ENCODE assay signal across 18 mouse cellular contexts in the genomic region with DNA sequence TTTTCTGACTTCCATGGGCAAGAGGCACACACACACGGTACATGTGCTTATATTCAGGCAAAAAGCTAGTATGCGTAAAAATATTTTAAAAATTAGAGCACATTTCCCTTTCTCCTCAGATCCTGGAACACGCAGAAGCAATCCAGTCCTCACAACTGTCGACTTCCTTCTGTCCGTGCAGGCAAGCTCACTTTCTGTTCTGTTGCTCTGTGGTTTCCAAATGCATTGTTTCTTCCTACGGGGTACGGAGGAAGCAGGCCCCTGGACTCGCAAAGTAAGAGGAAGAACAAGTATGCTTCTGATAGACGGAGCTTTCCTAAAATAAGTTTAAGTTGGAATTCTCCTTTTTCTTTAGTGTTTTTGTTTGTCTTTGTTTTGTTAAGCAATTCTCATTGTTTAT. TPM values are rescaled to one million over a fixed set of nuclear protein-coding genes. Genes with fewer than 3 reads are reported as not detected.
DNase-seq lines count a peak whose midpoint lies in the region; ATAC-seq and TF ChIP-seq lines count a peak whose summit lies in the region.
"Had no signal": no experiment of that assay in that cellular context is flagged by ENCODE, and none has a peak within 500 bp of the region (broad histone marks: within the 10 kb centered on the region; RNA-seq: fewer than 3 reads in every experiment).

No protein-coding gene starts in this region.

- TF ChIP-seq POLR2A in heart, adult 2 months (IDR thresholded peaks at IDR 0.05; ENCODE audit: insufficient read depth, low read depth, low read length), result no peak
- no peak for TF ChIP-seq POLR2A in bone marrow macrophage, adult 2 months (IDR thresholded peaks at IDR 0.05; ENCODE audit: borderline replicate concordance, low read depth, low read length)

- no peaks in the 10 kb centered on the region for H3K9me3 ChIP-seq in lung, embryonic 15.5 days
- H3K9me3 ChIP-seq: embryonic facial prominence, embryonic 12.5 days; heart, embryonic 12.5 days; limb, embryonic 13.5 days; midbrain, embryonic 12.5 days; neural tube, embryonic 12.5 days had no signal

- WGBS in heart, adult 2 months, result 50% methylated on average over 9 of the region's 9 CpGs
- 61% methylated on average over 9 of the region's 9 CpGs for WGBS in lung, embryonic 15.5 days

- peaks cover 15% of the 10 kb centered on the region for H3K36me3 ChIP-seq in heart, adult 2 months (ENCODE audit: control insufficient read depth, insufficient read depth, low read length)
- H3K36me3 ChIP-seq in lung, embryonic 15.5 days, result 0 out of 2 replicates have a peak, but pooled peaks cover 6% of the 10 kb centered on the region
- H3K36me3 ChIP-seq: embryonic facial prominence, embryonic 12.5 days; midbrain, embryonic 12.5 days; neural tube, embryonic 12.5 days had no signal

- 0 out of 2 replicates have a peak, but pooled peaks have one; percentile 31 for TF ChIP-seq EP300 in heart, adult 2 months (IDR thresholded peaks at IDR 0.05; ENCODE audit: insufficient read depth, low read depth, low read length)

- H3K9ac ChIP-seq in heart, adult 2 months (ENCODE audit: low read depth, low read length), result no peak overlapping the region
- H3K9ac ChIP-seq in lung, embryonic 15.5 days, result no peak overlapping the region
- H3K9ac ChIP-seq: embryonic facial prominence, embryonic 12.5 days; heart, embryonic 12.5 days; limb, embryonic 13.5 days; midbrain, embryonic 12.5 days; neural tube, embryonic 12.5 days had no signal

- no peak overlapping the region for H3K4me3 ChIP-seq in heart, adult 2 months
- no peak overlapping the region for H3K4me3 ChIP-seq in lung, embryonic 15.5 days
- peak overlapping the region; percentile 41 for H3K4me3 ChIP-seq in bone marrow macrophage, adult 2 months (ENCODE audit: insufficient read depth, low read length)
- H3K4me3 ChIP-seq: embryonic facial prominence, embryonic 12.5 days; heart, embryonic 12.5 days; limb, embryonic 13.5 days; midbrain, embryonic 12.5 days; neural tube, embryonic 12.5 days had no signal

- ATAC-seq in lung, embryonic 15.5 days (ENCODE audit: borderline replicate concordance, extremely low read depth, low FRiP score, low TSS enrichment), result no peak
- ATAC-seq in megakaryocyte, adult 5-6 weeks (ENCODE audit: poor library complexity, severe bottlenecking), result peak; percentile 76
- ATAC-seq in erythroblast, adult 5-6 weeks (replicated peaks; ENCODE audit: low FRiP score, poor library complexity, severe bottlenecking), result no peak
- ATAC-seq: forebrain, embryonic 14.5 days had no signal

- peak in 1 of 2 experiments; percentile 21 for DNase-seq in heart, adult 2 months
- no peak for DNase-seq in heart, postnatal 14 days
- DNase-seq in lung, postnatal 4 days, result no peak
- no peak for DNase-seq in spleen, postnatal 4 days (ENCODE audit: low spot score in 2 of 2)
- DNase-seq: adrenal gland, postnatal 36 days; cerebellum, adult 8-10 months; gastrocnemius, postnatal 10 days; kidney, postnatal 10 days had no signal

- peaks cover 31% of the 10 kb centered on the region for H3K4me1 ChIP-seq in heart, adult 2 months (ENCODE audit: control insufficient read depth, insufficient read depth, low read length)
- H3K4me1 ChIP-seq in lung, embryonic 15.5 days, result peaks cover 8% of the 10 kb centered on the region; the same call in 1 of the 2 replicates
- peaks cover 57% of the 10 kb centered on the region for H3K4me1 ChIP-seq in bone marrow macrophage, adult 2 months (ENCODE audit: control insufficient read depth, insufficient read depth, low read length)
- H3K4me1 ChIP-seq: midbrain, embryonic 12.5 days; neural tube, embryonic 12.5 days had no signal

- no peak for TF ChIP-seq CTCF in heart, adult 2 months (IDR thresholded peaks at IDR 0.05)
- no peak for TF ChIP-seq CTCF in bone marrow macrophage, adult 2 months (IDR thresholded peaks at IDR 0.05; ENCODE audit: low read depth, low read length)

- no peaks in the 10 kb centered on the region for H3K27me3 ChIP-seq in heart, adult 2 months (ENCODE audit: control insufficient read depth, insufficient read depth, low read length)
- no peaks in the 10 kb centered on the region for H3K27me3 ChIP-seq in lung, embryonic 15.5 days
- H3K27me3 ChIP-seq: embryonic facial prominence, embryonic 12.5 days; heart, embryonic 12.5 days; limb, embryonic 13.5 days; midbrain, embryonic 12.5 days; neural tube, embryonic 12.5 days had no signal

- no peak overlapping the region; the same call in none of the 2 replicates for H3K27ac ChIP-seq in heart, adult 2 months
- H3K27ac ChIP-seq in lung, embryonic 15.5 days, result peak overlapping the region; percentile 53; the same call in 1 of the 2 replicates
- peak overlapping the region; percentile 91 for H3K27ac ChIP-seq in bone marrow macrophage, adult 2 months (ENCODE audit: insufficient read depth, low read depth, low read length)
- H3K27ac ChIP-seq: embryonic facial prominence, embryonic 12.5 days; limb, embryonic 13.5 days; midbrain, embryonic 12.5 days; neural tube, embryonic 12.5 days had no signal

- intact Hi-C loops in heart, adult 2 months (cut with DNase I), result no loop called here
- intact Hi-C loops in heart, postnatal 14 days (cut with DNase I), result no loop called here

- H3K4me2 ChIP-seq in lung, embryonic 15.5 days, result no peak overlapping the region
- H3K4me2 ChIP-seq: embryonic facial prominence, embryonic 12.5 days; heart, embryonic 12.5 days; limb, embryonic 13.5 days; midbrain, embryonic 12.5 days; neural tube, embryonic 12.5 days had no signal

- peaks cover 8% of the 10 kb centered on the region for H3K79me2 ChIP-seq in heart, adult 2 months (replicated peaks; ENCODE audit: control insufficient read depth, insufficient read depth, low read length)

RNA-seq across cellular contexts. Expression of gene Lrch1, which starts 8.3 kb away (rescaled TPM):
- total RNA-seq in heart, adult 2 months (2021), result 10 to 100 TPM; 14.8 to 17.1 TPM
- polyA plus RNA-seq in heart, adult 2 months (2012; rRNA removed), result 7.5 and 10.7 TPM in 2 replicates
- total RNA-seq in heart, postnatal 14 days (2021), result 10 to 100 TPM; 17.5 to 18.5 TPM
- polyA plus RNA-seq in lung, embryonic 15.5 days (2015; fragmentation: Nextera tagmentation; extraction: Ambion mirVana), result 17.5 and 19.9 TPM in 2 replicates
- 21.3 and 21.8 TPM in 2 replicates for polyA plus RNA-seq in bone marrow macrophage, adult 2 months (2012; ENCODE audit: insufficient read depth, insufficient read length, missing spikeins)
- total RNA-seq in megakaryocyte, adult 5-6 weeks (2015), result 16.8 and 19.5 TPM in 2 replicates
- 17.2 and 18.2 TPM in 2 replicates for total RNA-seq in megakaryocyte, adult 5-6 weeks (2017)
- 6.1 and 6.3 TPM in 2 replicates for total RNA-seq in erythroblast, adult 5-6 weeks (2015; ENCODE audit: low replicate concordance)
- 4.4 and 11.2 TPM in 2 replicates for total RNA-seq in erythroblast, adult 5-6 weeks (2017; ENCODE audit: low replicate concordance)
